Mouse (Mus musculus): ENCODE measurements around the gene Reck. TPM values are rescaled to one million over a fixed set of nuclear protein-coding genes. Genes with fewer than 3 reads are reported as not detected.

Reck gene
- total RNA-seq, 2 experiments from 2014 or later: 8.1 to 10.1 TPM

DNA sequence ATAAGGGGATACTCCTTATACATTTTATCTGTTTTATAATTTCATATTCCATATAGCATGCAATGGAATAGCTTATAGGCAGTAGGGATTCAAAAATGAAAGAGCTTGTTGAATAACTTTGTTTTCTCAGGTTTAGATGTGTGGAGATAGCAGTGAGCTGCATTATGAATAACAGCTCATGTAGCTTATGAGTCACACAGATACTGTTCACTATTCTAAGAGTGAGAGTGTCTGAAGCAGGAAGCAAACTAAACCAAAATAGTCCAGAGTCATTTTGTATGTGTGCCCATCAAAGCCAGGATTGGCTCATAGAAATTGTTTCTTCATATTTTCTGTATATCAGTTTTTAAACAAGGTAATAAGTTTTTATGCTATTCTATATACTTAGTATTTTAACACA is 21.9 kb downstream of the Reck start:
- intact Hi-C loops (cut with DNase I): no loop called here
- no peak for DNase-seq

DNA sequence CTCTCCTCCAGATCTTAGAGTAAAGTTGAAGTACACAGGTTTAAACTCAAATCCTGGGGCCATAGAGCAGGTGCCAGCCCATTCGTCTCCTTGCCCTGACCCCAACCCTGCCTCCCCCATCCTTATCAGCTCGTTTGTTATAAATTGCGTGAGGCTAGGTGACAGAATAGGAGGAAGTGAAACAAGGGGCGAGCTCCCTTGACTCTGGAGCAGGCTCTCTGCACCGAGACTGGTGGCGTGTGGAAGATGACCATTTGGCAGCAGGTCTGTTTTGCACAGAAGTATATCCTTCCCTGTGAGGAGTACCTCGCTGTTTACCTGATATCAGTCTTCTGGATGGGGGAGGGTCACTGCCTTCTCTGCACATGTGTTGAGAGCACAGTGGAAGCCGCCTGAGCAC is 23.9 kb downstream of the Reck start:
- intact Hi-C loops (cut with DNase I): no loop called here
- DNase-seq: no peak

DNA sequence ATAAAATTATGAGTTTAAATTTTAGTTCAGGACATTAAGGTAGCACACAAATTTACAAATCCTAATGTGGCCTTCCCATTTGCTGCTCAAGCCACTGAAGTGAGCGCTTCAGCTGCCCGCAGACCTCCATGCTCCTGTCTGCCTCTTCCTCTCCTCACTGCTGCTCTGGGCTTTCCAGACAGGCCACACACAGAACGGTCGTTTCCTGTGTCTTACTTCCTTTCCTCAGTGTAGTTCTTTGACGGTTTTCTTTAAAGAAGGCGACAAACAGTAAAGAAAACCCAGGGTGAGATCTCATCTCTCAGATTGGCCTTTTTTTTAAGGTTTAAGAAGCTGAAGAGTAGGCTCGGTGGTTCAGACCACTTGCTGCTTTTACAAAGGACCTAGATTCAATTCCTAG is 28.4 kb downstream of the Reck start:
- intact Hi-C loops (cut with DNase I): no loop called here

DNA sequence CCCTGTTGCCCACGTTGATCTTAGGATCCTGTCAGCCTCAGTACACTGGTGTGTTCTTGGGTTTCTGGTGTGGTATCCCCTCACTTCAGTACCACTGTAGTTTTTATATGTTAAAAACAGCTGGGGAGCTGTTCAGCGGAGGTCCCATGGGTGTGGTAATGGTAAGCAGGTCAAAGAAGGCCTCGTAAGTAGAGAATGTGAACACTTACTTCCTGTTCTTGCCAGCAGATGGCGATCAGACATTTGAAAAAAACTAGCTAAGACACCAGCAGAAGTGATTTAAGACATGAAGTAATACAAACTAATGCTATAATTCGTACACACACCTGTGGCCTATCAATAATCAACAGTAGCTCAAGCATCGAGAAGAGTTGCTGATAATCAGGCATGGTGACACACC is 31.1 kb downstream of the Reck start:
- intact Hi-C loops (cut with DNase I): loop anchor here (1.0 to 2.0 kb wide), 2 partner anchors 50 to 76 kb away; partner anchors contain the start of gene Glipr2
- peak; percentile 34 to 61 for DNase-seq

More for the DNA sequence above, 28.4 kb downstream of the Reck start:
- DNase-seq: no peak

DNA sequence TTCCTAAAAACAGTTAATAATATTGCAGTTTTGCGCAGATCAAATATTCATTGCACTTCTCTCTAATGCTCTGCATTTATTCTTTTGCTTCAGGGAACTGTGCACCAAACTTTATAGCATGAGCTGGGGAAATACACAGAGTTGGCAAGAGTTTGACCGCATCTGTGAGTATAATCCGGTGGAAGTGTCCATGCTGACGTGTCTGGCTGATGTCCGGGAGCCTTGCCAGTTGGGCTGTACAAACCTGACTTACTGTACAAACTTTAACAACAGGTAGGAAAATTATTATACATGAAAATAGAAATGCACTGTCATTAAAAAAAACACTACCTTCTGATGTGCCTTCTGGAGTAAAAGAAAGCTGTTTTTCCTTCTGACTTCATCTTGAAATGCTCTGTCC is 42.9 kb downstream of the Reck start:
- no peak for DNase-seq
- intact Hi-C loops (cut with DNase I): no loop called here

DNA sequence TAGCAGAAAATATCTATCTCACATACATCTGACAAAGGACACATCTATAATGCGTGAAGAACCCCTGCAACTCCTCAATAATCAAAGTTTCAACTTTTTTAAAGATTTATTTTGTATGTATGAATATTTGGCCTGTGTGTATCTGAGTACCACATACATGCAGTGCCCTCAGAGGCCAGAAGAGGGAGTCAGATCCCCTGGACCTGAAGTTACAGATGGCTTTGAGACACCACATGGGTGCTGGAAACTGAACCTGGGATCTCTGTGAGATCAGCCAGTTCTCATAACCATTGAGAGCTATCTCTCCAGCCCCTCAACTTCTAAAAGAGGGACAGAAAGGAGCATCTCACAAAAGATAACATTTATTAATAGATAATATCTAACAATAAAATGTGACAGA is 45.3 kb downstream of the Reck start:
- intact Hi-C loops (cut with DNase I): loop anchor here (10.0 kb wide), 1 partner anchor 204 kb away; no protein-coding TSS in a partner anchor

DNA sequence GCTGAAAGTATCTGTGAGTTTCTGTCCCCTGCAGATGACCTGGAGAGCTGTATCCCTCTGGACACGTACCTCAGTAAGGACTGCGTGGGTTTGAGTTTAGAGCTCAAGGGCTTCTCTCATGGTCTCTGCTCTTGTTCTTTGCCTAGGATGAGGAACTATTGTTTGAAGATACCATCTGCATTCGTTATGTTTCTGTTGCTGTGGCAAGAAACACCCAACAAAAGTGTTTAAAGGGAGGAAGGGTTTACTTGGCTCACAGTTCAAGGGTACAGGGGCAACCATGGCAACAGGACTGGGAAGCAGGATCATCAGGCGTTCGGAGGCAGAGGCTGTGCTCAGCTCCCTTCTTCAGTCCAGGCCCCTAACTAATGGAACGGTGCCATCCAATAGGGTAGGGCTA is 49.8 kb downstream of the Reck start:
- intact Hi-C loops (cut with DNase I): loop anchor here (1.0 to 10.0 kb wide), 2 partner anchors 57 to 200 kb away; no protein-coding TSS in a partner anchor

More for the DNA sequence above, 45.3 kb downstream of the Reck start:
- DNase-seq: no peak

DNA sequence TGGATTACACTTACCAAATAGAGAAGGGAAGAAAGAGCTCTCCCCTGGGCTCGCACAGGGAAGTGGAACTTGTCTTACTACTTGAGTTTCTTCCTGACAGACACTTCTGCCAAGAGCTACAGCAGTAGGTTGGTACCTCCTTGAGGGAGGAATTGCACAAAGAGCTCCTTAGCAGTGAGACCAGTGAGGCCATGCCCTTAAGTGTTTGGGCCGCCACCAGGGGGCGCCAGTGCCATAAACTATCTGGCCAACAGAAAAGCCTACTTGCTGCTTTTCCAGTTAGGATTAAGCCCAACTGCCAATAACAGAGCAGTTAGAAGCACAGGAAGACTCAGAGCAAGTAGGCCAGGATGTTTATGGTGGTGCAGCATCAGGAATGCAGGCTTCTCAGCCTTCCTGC is 50.4 kb downstream of the Reck start:
- intact Hi-C loops (cut with DNase I): loop anchor here (1.0 to 10.0 kb wide), 2 partner anchors 57 to 199 kb away; no protein-coding TSS in a partner anchor
- peak; percentile 89 to 93 for DNase-seq

More for the DNA sequence above, 49.8 kb downstream of the Reck start:
- DNase-seq: no peak

DNA sequence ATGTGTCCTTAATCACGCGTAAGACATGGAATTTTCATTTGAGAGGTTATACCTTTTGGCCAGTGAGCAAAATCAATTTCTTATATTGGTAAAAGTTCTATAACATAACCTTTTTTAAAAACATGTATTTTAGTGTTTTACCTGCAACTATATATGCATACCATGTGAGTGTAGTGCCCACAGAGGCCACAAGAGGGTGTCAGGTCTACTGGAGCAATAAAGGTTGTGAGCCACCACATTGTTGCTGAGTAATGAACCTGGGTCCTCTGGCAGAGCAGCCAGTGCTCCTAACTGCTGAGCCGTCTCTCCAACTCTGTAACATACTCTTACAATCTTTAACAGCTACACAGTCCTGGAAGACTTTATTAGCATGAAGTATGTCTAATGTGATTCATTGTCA is 52.5 kb downstream of the Reck start:
- DNase-seq: peak in 1 of 2 experiments; percentile 32
- intact Hi-C loops (cut with DNase I): loop anchor here (10.0 kb wide), 1 partner anchor 197 kb away; no protein-coding TSS in a partner anchor

DNA sequence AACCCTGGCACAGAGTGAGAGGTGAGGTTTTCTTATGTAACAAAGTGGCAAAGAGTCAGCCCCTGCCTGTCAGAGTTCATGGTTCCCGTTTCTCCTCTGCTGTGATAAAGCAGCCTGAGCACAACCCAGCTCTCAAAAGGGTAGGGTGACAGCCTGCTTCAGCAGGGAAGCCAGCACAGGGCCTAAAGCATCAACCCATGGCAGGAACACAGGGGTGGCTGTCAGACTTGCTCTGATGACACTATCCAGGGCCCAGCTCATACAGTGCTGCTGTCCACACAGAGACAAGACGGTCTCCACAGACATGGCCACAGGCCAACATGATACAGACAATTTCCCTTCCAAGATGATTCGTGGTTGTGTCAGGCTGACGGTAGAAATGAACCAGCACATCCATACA is 56.5 kb downstream of the Reck start:
- peak in 1 of 2 experiments; percentile 4 for DNase-seq
- intact Hi-C loops (cut with DNase I): no loop called here

DNA sequence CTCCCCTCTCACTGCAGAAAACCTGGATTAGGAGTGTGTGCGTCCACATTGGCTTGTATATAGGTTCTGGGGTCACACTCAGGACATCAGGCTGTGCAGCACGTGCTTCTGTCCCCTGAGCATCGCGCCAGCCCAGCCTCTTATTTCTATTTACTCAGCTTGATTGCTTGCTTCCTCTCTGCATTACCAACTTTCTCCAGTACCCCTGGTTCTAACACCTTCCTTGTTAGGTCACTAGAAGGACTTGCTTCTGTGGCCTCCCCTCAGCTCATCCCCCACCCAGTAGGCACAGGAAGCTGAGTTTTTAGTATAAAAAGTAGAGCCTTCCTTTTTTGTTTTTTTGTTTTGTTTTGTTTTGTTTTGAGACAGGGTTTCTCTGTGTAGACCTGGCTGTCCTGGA is 60.9 kb downstream of the Reck start:
- intact Hi-C loops (cut with DNase I): no loop called here
- no peak for DNase-seq

DNA sequence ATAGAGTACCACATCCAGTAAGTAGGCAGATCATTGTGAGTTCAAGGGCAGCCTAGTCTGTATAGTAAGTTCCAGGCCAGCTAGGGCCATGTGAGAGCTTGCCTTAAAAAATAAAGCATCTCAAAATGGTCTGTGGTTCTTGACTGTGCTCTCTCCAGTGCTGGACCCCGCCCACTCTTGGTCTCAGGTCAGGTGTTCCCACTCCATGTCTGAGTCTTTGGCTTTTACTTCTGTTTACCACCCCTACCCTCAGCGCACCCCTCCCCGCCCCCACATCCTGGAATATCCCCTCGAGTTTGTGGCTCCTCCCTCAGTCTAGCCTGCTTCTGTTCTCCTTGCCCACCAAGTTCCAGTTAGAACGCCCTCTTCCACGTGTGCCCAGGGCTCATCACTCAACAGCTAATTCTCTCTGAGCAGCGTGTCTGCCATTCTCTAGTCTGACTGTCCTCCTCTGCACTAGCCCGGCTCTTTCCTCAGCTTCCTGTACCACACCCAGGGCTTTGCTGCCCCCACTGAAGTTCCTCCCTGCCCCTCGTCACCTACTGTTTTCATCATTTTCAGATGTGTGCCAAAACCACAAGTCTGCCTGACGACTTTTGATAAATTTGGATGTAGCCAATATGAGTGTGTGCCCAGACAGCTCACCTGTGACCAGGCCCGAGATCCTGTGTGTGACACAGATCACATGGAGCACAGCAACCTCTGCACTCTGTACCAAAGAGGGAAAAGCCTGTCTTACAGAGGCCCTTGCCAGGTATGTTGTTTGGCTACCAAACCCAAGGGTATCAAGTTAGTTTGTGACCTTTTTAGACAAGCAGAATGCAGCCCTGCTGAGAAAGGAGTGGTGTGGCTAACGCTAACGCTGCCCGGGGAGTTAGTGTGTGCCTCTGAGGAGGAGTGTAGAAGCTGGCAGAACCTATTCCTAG is 61.7 kb downstream of the Reck start:
- DNase-seq: no peak
- intact Hi-C loops (cut with DNase I): no loop called here

DNA sequence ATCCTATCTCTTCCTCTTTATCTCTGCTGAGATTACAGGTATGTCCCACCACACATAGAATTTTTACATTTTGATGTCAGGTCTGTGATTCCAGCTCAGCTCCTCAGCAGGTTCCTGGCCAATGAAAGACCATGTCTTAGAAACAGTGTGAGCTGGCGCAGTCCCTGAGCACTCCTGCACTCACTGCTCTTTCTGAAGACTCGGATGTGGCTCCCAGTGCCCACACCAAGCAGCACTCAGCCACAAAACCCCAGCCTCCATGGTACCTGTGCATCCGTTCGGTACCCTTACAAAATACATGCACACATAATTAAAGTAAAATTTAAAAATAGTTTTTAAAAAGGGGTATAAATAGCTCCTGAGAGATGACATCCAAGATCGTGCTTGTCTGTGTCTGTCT is 66.0 kb downstream of the Reck start:
- intact Hi-C loops (cut with DNase I): no loop called here
- DNase-seq: no peak

DNA sequence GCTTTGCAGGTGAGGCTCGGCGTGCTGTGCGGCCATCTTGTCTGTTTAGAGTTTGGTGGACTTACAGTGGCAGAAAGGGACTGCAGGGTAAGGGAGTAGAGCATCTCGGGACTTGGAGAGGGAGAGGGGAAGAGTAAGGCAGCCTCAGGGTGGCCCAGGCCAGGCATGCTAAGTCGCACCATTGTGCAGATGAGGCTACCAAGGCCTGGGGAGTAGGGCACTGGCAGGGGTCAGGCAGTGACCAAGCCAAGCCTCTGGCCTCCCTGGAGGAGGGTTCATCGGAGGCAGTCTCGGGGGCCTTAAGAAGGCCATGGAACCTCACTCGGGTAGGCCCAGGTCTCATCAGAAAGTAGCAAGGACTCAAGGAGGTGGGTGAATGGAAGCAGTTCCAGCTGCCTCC is 67.1 kb downstream of the Reck start:
- no peak for DNase-seq
- intact Hi-C loops (cut with DNase I): no loop called here

DNA sequence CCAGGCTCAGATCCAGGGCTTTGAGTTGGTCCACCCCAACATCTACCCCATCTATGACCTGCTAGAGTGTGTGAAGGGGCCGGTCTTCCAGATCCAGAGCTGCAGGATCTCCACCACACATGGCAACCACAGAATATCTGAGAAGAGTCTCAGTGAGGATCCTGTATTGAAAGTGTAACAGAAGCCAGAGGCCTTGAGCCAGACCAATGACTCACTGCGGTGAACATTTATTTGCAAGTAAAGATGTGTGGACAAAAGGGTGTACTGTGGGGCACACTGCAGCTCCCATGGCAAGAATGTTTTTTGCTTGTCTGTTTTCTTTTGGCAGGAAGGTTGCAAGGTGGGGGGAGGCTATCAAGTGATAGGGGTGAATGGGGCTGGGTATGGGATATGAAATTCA is 72.2 kb downstream of the Reck start:
- intact Hi-C loops (cut with DNase I): loop anchor here (5.0 kb wide), 1 partner anchor 35 kb away; the partner anchor contains the start of gene Ccin
- no peak for DNase-seq

DNA sequence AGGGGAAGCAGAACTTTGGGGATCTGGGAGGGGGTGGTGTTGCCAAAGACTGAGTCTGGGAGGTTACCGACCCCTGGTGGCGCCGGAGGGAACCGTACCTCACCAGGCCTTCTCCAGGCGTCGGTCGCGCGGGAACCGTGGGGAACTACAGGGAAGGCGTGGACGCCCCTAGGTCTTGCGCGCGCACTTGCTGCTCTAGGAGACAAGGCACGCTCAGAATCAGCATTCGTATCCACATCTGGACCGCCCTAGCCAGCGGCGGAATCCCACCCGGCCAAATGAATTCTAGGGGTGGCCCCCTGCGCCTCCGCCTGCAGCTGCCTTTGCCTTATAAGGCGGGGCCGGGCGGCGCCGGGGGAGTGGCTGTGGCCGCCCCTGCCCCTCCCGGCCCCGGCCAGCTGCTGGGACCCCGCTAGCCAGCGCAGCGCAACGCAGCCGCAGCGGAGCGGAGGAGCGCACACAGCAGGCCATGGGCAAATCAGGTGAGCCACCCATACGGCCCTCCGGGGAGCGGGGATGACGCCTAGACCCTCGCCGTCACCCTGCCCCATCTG is 82.0 kb downstream of the Reck start, which contains the start of gene Glipr2:
Gene Glipr2, plus strand, starts transcription at position 110 of the 554 bp plus-strand sequence.
- intact Hi-C loops (cut with DNase I): loop anchor here (2.0 kb wide), 1 partner anchor 51 kb away; no protein-coding TSS in a partner anchor
- DNase-seq: peak; percentile 85 to 90

DNA sequence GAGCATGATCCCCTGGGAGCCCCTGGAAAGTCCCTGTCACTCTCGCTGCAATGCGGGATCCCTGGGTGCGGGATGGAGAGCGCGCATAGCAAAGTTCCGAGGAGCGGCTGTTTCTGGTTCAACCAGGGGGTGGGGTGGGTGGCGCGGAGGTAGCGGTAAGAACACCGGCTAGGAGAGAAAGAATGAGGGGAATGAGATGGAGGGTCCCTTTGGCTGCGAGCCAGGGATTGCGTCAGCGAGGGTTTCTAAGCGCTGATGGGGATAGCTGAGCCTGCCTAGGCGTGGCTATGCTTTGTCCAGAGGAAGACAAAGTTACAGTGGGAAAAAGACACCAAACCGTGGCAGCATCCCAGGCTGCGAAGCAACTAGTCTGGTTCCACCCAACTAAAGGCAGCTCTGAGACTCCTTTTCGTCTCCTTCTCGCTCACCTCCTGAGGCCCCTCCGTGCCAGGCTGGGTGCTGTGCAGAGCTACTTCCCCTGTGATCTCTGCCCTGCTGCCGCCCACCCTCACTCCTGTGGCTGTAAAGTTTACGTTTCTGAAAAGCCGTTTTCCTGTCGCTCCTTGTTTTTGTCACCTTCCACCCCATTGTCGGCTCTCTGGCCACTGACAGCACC is 82.6 kb downstream of the Reck start:
- peak; percentile 67 to 68 for DNase-seq
- intact Hi-C loops (cut with DNase I): loop anchor here (2.0 kb wide), 1 partner anchor 51 kb away; no protein-coding TSS in a partner anchor

DNA sequence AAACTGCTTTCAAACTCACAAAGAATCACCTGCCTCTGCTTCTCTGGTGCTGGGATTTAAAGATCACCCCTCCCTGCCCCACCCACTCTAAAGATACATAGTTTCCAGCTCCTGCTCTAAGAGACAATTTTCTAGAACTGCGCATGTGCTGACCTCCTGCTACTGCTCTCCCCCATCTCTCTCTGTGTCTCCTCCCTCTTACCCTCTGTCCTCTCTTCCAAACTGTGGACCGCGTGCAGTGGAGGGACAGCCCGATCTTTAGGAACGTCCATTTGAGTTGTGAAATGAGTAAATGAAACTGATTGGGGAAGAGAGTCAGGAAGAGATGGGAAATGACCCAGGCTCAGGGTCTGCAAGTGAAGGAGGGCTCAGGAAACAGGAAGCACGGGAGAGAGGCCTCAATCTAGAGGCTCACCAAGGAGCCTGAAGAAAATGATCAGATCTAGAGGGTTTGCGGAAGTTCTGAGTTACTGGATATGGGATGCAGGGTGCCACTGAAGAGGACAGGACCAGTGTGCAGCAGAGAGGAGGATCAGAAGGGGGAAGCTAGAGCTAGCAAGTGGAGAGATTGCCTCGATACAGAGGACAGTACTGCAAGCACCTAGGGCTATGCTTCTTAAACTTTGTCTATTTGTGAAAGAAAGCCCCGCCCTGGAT is 84.3 kb downstream of the Reck start:
- no peak for DNase-seq
- intact Hi-C loops (cut with DNase I): no loop called here

DNA sequence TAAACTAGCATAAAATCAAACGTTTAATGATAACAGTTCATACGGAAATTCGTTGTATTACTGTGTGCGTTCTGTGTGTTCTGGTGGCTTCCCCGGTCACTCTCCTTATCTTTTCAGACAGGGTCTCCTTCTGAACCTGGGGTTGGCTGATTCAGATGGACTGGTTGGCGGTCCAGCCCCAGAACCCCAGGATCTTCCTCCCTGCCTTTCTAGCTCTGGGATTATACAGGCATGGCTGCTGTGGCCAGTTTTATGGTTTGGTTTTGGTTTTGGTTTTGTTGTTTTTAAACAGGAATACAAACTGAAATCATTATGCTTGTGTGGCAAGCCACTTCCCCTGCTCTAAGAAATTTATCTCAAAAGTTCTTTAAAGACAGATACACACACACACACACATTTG is 84.9 kb downstream of the Reck start:
- DNase-seq: no peak
- intact Hi-C loops (cut with DNase I): no loop called here

DNA sequence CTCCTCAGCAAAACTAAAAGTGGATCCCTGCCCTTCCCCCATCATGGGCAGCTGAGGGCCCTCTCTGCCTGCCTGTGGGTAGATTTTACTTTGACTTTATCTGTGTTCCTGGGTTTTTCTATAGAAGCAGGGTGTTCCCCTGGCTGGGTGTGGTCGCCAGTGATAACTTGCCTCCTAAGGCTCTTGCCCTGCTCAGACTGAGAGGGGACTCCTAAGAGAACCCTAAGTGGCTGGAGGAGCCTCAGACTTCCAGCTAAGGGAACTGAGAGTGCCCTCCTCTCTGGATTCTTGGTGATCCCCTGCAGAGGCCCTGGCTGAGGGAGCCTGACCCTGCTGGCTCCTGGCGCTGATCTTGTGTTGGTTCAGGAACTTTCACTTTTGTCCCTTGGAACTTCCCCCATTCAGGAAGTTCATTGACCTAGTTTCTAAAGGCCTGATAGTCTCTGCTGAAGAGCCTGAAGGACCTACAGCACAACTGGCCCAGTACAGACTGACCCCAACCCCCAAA is 89.0 kb downstream of the Reck start:
- intact Hi-C loops (cut with DNase I): no loop called here
- peak in 1 of 2 experiments; percentile 45 for DNase-seq
